Mouse (Mus musculus) layer of hippocampus, adult 9-11 months (tissue): ENCODE measurements around the gene Cxcl15.

Source experiments
- DNase-seq: peaks from one replicate; pipeline ENCODE4 v3.0.0; 2022

Gene Cxcl15

GRCm38 (mm10) chr5:90794195-90794625, at the start of gene Cxcl15:
Cxcl15 (plus strand) TSS chr5:90794534.
- DNase-seq: no peak

- no peak for DNase-seq
These were observed 40.4 kb upstream of the Cxcl15 start for GRCm38 (mm10) chr5:90753934-90754333.

DNA sequence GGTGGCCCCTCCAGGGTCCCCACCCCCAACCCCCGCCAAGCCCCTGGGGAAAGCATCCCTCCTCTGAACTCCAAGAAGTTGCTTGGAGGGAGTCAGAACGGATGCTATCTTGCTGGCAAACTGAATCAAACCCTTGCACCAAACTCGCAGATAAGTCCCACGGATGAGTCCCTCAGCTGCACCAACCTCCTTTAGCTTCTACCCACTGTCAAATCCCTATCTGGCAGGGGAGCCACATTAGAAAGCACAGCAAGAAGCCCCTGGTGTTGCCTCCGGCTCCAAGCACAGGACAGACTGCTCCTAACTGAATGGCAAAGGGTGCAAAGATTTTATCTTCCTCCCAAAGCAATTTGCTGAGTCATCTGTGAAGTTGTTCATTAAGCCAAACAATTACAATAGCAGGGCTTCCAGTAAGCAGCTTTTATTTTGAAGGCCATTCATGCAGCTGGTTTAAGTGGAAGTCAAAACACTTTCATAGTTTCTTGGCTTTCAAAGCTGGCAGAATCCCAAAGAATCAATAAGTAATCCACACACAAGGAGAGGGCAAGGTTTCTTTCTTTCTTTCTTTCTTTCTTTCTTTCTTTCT, 36.2 kb upstream of the Cxcl15 start:
- no peak for DNase-seq

- no peak for DNase-seq
These were observed 35.0 kb upstream of the Cxcl15 start, which contains the start of gene Cxcl5 for GRCm38 (mm10) chr5:90759077-90760065. Cxcl5 (plus strand) TSS chr5:90759360.

- no peak for DNase-seq
These were observed 34.0 kb upstream of the Cxcl15 start for GRCm38 (mm10) chr5:90760303-90760702.

DNA sequence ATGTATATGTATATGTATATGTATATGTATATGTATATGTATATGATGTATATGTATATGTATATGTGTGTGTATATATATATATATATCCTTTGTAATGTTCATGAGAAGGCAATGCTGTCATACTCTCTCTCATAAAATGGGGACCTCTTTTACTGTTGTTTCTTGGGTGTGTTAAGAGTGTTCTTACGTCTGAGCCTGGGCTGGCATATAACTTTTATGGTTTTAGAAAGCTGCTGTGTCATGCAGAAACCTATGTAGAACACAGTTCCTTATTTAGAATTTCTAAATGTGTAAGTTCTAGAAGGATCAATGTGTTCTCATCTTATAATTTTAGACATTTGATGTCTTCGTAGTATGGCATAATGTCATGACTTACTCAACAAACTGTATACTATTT, 33.5 kb upstream of the Cxcl15 start:
- no peak for DNase-seq

GRCm38 (mm10) chr5:90761834-90762233, 32.5 kb upstream of the Cxcl15 start:
- DNase-seq: no peak

DNA sequence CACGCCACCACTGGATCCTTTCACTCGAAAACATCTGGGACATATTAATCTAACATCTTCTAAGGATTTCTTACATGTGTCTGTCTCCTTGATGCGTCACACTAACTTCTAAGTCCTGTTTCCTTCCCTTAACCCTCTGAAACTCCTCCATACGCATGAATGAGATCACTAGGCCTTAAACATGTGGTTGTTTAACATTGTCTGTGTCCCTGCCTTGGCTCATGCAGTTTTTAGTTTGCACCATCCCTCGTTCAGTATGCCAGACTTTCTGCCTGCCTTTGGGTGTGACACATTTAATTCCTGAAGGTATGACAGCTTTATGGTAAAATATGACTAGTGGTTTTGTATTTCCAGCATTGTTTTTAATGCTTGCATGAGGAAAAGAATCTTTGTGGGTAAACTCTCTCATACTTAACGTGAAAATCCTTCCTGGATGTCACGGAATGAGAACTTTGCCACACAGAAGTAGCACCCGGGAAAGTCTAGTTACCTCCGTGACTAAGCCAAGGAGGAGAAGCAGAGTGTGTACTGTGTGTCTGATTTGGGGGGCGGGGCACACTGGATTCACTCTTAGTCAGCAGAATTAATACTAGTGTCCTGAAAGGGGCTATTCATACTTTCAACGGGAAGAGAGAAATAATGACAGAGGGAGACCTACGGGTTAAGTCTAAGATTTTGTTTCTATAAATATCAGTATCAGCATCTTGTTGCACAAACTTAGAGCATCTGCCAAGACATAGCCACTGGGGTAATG, 30.2 kb upstream of the Cxcl15 start:
- DNase-seq: no peak

- no peak for DNase-seq
These were observed 28.3 kb upstream of the Cxcl15 start for GRCm38 (mm10) chr5:90765821-90766606.

DNA sequence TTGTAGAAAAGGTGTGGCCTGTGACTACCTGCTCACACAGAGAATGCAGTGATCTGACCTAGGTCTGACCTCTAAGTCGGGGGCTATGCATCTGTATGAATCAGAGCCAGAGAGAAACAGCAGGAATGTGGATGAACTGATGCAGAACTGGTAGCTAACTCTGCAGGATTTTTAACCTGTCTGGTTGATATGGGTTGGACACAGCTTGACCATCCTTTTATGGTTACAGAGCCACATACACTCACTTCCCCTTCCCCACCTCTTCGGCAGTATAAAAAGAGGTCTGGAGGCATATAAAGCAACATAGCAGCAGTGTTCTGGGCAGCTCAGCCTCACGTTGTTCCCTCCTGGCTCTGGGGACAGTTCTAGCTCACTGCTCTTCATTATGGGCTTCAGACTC, 26.1 kb upstream of the Cxcl15 start, which contains the start of gene Ppbp:
TSS of gene Ppbp (plus strand) at position 301 of the 400 bp plus-strand sequence.
- DNase-seq: no peak

GRCm38 (mm10) chr5:90771369-90771768, 23.0 kb upstream of the Cxcl15 start:
- DNase-seq: no peak

DNA sequence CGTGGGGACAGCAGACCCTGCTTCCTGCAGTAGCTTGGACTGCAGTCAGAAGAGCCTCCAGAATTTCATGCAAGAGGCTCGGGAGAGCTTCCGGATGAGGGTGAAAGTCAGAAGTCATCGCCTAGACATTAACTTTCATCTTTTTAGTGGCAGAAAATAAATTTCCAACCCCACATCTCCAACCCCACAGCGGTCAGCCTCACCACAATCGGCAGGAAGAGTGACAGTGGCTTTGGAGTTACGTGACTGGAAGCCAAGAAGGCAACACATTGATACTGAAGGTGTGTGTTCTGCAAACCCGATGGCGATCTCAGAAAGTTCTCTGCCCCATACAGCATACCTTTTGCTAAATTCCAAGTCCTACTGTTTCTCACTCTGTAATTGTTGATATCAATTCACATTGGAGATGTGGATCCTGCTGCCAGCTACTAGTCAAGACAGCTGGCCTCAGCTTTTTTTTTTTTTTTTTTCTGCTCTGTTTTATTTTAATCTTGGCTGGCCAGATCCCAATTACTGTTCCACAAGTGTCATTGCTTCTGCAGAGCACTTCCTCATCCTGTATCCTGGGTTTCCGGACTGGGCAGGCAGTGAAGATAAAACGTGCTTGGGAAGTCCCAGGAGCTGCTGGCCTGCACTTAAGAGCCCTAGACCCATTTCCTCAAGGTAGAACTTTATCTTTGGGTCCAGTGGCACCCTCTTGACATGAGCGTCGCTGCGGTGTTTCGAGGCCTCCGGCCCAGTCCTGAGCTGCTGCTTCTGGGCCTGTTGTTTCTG, 22.3 kb upstream of the Cxcl15 start, which contains the start of gene Pf4:
TSS of gene Pf4 (plus strand) at position 556 of the 774 bp plus-strand sequence.
- DNase-seq: no peak

- DNase-seq: no peak
These were observed 18.8 kb upstream of the Cxcl15 start for GRCm38 (mm10) chr5:90775562-90775961.

- DNase-seq: no peak
These were observed 16.7 kb upstream of the Cxcl15 start for GRCm38 (mm10) chr5:90777621-90778020.

- DNase-seq: no peak
These were observed 15.5 kb upstream of the Cxcl15 start for GRCm38 (mm10) chr5:90778856-90779255.

- no peak for DNase-seq
These were observed 10.6 kb upstream of the Cxcl15 start for GRCm38 (mm10) chr5:90783697-90784096.

DNA sequence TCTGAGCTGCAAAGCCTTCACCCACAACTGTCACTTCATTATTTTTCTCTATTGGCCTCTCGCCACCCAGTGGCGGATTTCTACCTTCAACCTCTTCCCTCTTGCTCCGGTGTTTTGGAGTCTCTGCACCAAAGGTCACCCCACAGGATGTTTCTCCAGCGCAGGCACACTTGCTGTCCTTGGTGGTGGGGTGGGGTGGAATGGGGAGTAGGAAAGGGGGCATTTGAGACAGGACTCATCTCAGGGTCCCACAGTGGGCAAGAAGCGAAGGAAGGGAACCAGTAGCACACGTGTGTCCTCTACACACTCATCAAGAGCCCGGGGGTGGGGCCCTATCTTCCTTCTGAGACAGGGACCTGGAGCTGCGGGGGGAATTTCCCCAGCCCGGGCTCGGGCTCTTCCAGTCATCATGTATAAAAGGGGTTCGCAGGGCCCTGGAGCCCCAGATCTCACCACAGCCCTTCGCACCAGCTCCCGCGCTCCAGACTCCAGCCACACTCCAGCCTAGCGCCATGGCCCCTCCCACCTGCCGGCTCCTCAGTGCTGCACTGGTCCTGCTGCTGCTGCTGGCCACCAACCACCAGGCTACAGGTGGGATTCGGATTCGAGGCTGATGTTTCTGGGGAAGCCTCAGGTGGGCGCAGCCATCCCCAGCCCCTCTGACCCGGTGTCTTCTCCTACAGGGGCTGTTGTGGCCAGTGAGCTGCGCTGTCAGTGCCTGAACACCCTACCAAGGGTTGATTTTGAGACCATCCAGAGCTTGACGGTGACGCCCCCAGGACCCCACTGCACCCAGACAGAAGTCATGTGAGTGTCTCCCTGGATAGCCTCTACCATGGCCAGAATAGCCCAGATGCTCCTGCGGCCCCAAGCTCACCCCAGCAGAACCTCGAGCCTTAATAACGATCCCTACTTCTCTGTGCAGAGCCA, 8.4 kb upstream of the Cxcl15 start, which contains the start of gene Cxcl3:
TSS of gene Cxcl3 (plus strand) at position 445 of the 930 bp plus-strand sequence.
- DNase-seq: no peak

- no peak for DNase-seq
These were observed 6.2 kb upstream of the Cxcl15 start for GRCm38 (mm10) chr5:90788114-90788513.

GRCm38 (mm10) chr5:90789306-90790073, 4.8 kb upstream of the Cxcl15 start:
- no peak for DNase-seq
